Comparison of ENCODE assay signal across 14 mouse cellular contexts in genomic region chr5:139824531-139824930, GRCm38 (mm10). TPM values are rescaled to one million over a fixed set of nuclear protein-coding genes. Genes with fewer than 3 reads are reported as not detected.
"Had no signal": no experiment of that assay in that cellular context is flagged by ENCODE, and none has a peak within 500 bp of the region (broad histone marks: within the 10 kb centered on the region; RNA-seq: fewer than 3 reads in every experiment).

No protein-coding gene starts in this region.

- H3K27me3 ChIP-seq: limb, embryonic 15.5 days had no signal

- H3K9ac ChIP-seq: limb, embryonic 15.5 days had no signal

- ATAC-seq: intestine, embryonic 16.5 days had no signal

- H3K27ac ChIP-seq: left cerebral cortex, adult 2 months; limb, embryonic 15.5 days had no signal

- DNase-seq: kidney, adult 8-10 months; kidney, postnatal 25 days; lung, adult 18-20 months; right cerebral cortex, postnatal 14 days; thymus, postnatal 36 days had no signal

- H3K4me3 ChIP-seq: left cerebral cortex, adult 2 months had no signal

- H3K9me3 ChIP-seq: limb, embryonic 15.5 days had no signal

RNA-seq across cellular contexts. Expression of gene Gm26938, which starts 1.7 kb away (rescaled TPM):
- polyA plus RNA-seq: intestine, embryonic 16.5 days; limb, embryonic 11.5 days; limb, embryonic 15.5 days; lung, embryonic 16.5 days; midbrain, postnatal 0 days; neural tube, embryonic 14.5 days; stomach, embryonic 16.5 days; thymus, postnatal 0 days had no signal
